Mouse (Mus musculus): ENCODE measurements around the gene Retnla.

- TF ChIP-seq CTCF (conservative IDR thresholded peaks at IDR 0.05 in 1 of 2, IDR thresholded peaks at IDR 0.05 in 1 of 2; ENCODE audit: low read depth in 2 of 2, low read length in 2 of 2) (no peak), NELFE (IDR thresholded peaks at IDR 0.05; ENCODE audit: low read depth, low read length) (no peak), POLR2A (IDR thresholded peaks at IDR 0.05; ENCODE audit: low read depth, low read length) (no peak), USF1 (IDR thresholded peaks at IDR 0.05; ENCODE audit: low read depth, low read length) (no peak), POLR2AphosphoS2 (IDR thresholded peaks at IDR 0.05; ENCODE audit: low read depth, low read length) (no peak), TCF12 (IDR thresholded peaks at IDR 0.05; ENCODE audit: low read depth, low read length) (no peak), USF2 (conservative IDR thresholded peaks at IDR 0.05; ENCODE audit: low read depth, low read length) (no peak), MAFK (IDR thresholded peaks at IDR 0.05; ENCODE audit: insufficient replicate concordance, low read length) (no peak), NRF1 (IDR thresholded peaks at IDR 0.05; ENCODE audit: low read depth, low read length) (no peak)
These were observed at the start of gene Retnla for GRCm38 (mm10) chr16:48842266-48842665.
